Comparison of ENCODE assay signal across 14 mouse cellular contexts in genomic region chr8:61830821-61831220, GRCm38 (mm10).
DNase-seq lines count a peak whose midpoint lies in the region; ATAC-seq lines count a peak whose summit lies in the region.
"Had no signal": no experiment of that assay in that cellular context is flagged by ENCODE, and none has a peak within 500 bp of the region (broad histone marks: within the 10 kb centered on the region; RNA-seq: fewer than 3 reads in every experiment).

No protein-coding gene starts in this region.

- 0 out of 4 replicates have a peak overlapping the region, but pooled peaks of 1 of the 2 experiments have one; percentile 16 for H3K27ac ChIP-seq in heart, embryonic 14.5 days (replicated peaks in 1 of 2; ENCODE audit: control insufficient read depth in 1 of 2, insufficient read depth in 1 of 2, low read depth in 2 of 2, low read length in 2 of 2)
- H3K27ac ChIP-seq in embryonic facial prominence, embryonic 12.5 days, result peak overlapping the region; percentile 42
- H3K27ac ChIP-seq: macrophage; midbrain, embryonic 15.5 days had no signal

- H3K4me1 ChIP-seq in heart, embryonic 14.5 days (ENCODE audit: control insufficient read depth in 2 of 2, insufficient read depth in 2 of 2, low read length in 2 of 2), result peaks cover 7 to 43% of the 10 kb centered on the region in 2 experiments
- H3K4me1 ChIP-seq in embryonic facial prominence, embryonic 12.5 days, result peaks cover 37% of the 10 kb centered on the region
- H3K4me1 ChIP-seq: midbrain, embryonic 15.5 days had no signal

- H3K36me3 ChIP-seq in heart, embryonic 14.5 days (ENCODE audit: control insufficient read depth, insufficient read depth, low read length), result peaks cover 14% of the 10 kb centered on the region
- H3K36me3 ChIP-seq in embryonic facial prominence, embryonic 12.5 days, result no peaks in the 10 kb centered on the region
- H3K36me3 ChIP-seq: midbrain, embryonic 15.5 days had no signal

- DNase-seq in heart, postnatal 36 days, result no peak
- peak; percentile 49 for DNase-seq in adipocyte (ENCODE audit: low spot score)
- DNase-seq in lung, postnatal 36 days, result peak; percentile 53
- no peak for DNase-seq in frontal cortex, postnatal 36 days (ENCODE audit: low spot score in 2 of 2)
- DNase-seq in Muller cell, postnatal 12 days (ENCODE audit: inconsistent ontology term), result no peak
- no peak for DNase-seq in adrenal gland, postnatal 36 days
- DNase-seq: cerebellum, adult 9-11 months; right cerebral cortex, postnatal 14 days; thymus, postnatal 25 days had no signal

- no peak overlapping the region for H3K9ac ChIP-seq in heart, embryonic 14.5 days (ENCODE audit: low read length)
- H3K9ac ChIP-seq in embryonic facial prominence, embryonic 12.5 days, result no peak overlapping the region
- H3K9ac ChIP-seq: midbrain, embryonic 15.5 days had no signal

- no peaks in the 10 kb centered on the region for H3K27me3 ChIP-seq in heart, embryonic 14.5 days (ENCODE audit: control insufficient read depth, insufficient read depth, low read length)
- no peaks in the 10 kb centered on the region for H3K27me3 ChIP-seq in embryonic facial prominence, embryonic 12.5 days
- H3K27me3 ChIP-seq: midbrain, embryonic 15.5 days had no signal

- WGBS in heart, embryonic 14.5 days, result 26% methylated on average over 6 of the region's 6 CpGs
- WGBS in embryonic facial prominence, embryonic 12.5 days, result 6% methylated on average over 6 of the region's 6 CpGs

- 0 out of 2 replicates have a peak, but pooled peaks have one; percentile 28 for ATAC-seq in heart, embryonic 14.5 days (ENCODE audit: insufficient number of reproducible peaks, insufficient read depth, low FRiP score, low read depth)
- peak; percentile 53; the same call in 1 of the 2 replicates for ATAC-seq in embryonic facial prominence, embryonic 12.5 days (ENCODE audit: insufficient number of reproducible peaks, insufficient read depth, low FRiP score, low TSS enrichment)
- ATAC-seq: intestine, embryonic 16.5 days; midbrain, embryonic 15.5 days had no signal

- no peak overlapping the region for H3K4me3 ChIP-seq in heart, embryonic 14.5 days (ENCODE audit: control insufficient read depth in 1 of 2, insufficient read depth in 1 of 2, low read depth in 1 of 2, low read length in 2 of 2)
- no peak overlapping the region for H3K4me3 ChIP-seq in embryonic facial prominence, embryonic 12.5 days
- H3K4me3 ChIP-seq: midbrain, embryonic 15.5 days had no signal

- H3K4me2 ChIP-seq in heart, embryonic 14.5 days (ENCODE audit: low read length), result no peak overlapping the region
- H3K4me2 ChIP-seq in embryonic facial prominence, embryonic 12.5 days (replicated peaks), result no peak overlapping the region
- H3K4me2 ChIP-seq: midbrain, embryonic 15.5 days had no signal

- no peaks in the 10 kb centered on the region for H3K9me3 ChIP-seq in heart, embryonic 14.5 days (ENCODE audit: control insufficient read depth, low read length)
- H3K9me3 ChIP-seq in embryonic facial prominence, embryonic 12.5 days, result no peaks in the 10 kb centered on the region
- H3K9me3 ChIP-seq: midbrain, embryonic 15.5 days had no signal

- intact Hi-C loops in heart, postnatal 36 days (cut with DNase I), result loop anchor here (5.0 kb wide), 2 partner anchors 54 to 124 kb away; no protein-coding TSS in a partner anchor

Comparison
In these comparisons a context has a peak if more than half of its experiments do, and no peak if none do; other contexts are left out.
1. DNase-seq: peak in adipocyte (single experiment) and lung, postnatal 36 days (single experiment); none in heart, postnatal 36 days (0 of 2), frontal cortex, postnatal 36 days (0 of 2), Muller cell, postnatal 12 days (single experiment) and adrenal gland, postnatal 36 days (0 of 2).